Mouse (Mus musculus) c-Kit-positive CD71-negative TER-119-negative erythroid progenitor cells, embryonic 14.5 days (primary cell): ENCODE measurements at regions not wholly inside any gene's neighbourhood (a gene's known extent, or its start where the extent isn't known, plus 50 kb on each side); places are given as distances from the start of the nearest gene placed in this dataset.
A peak's percentile ranks its signal among the peaks of the same experiment; 100 is the strongest.
"Not testable (repeated sequence)": the region's sequence is repeated elsewhere in the genome, so short reads cannot be mapped to it uniquely, and the experiment has no call there.

ENCODE experiments used
- DNase-seq: peaks from one replicate; pipeline ENCODE4 v3.0.0-alpha.2; 2013; ENCODE audit warnings: low read depth

GRCm38 (mm10) chr8:37048912-37049692, 55.7 kb downstream of the AI429214 start:
- no peak for DNase-seq

DNA sequence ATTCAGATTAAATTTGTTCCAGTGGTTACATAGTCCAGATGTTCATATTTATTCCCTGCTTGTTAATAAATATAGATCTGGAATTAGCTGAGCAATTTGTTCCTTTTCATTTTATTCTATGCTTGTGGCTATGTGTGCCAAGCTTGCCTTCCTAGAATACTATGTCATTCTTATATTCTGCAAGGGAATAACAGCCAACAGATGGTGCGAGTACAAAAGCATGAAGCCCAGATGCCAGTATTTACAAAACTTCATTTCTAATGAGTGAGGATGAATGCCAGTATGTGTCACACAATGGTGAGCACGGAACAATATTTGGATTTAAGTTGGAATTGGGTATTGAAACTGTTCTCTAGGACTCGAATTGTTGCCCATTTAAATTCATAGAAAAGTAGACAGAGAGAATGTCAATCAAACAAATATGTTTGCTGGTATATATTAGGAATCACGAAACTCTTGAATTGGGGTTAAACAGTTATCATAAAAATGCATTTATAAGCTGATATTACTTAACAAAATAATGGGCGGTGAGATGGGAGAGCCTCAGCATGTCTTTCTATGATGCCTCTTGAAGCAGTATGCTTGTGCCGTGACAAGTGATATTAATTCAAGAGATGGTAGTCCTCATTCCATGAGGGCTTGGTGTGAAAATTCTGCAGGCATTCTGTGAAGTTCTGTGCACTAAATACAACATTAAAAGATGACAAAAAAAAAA, 56.7 kb downstream of the AI429214 start:
- DNase-seq: no peak

GRCm38 (mm10) chr8:37050684-37051028, 57.3 kb downstream of the AI429214 start:
- DNase-seq: no peak

DNA sequence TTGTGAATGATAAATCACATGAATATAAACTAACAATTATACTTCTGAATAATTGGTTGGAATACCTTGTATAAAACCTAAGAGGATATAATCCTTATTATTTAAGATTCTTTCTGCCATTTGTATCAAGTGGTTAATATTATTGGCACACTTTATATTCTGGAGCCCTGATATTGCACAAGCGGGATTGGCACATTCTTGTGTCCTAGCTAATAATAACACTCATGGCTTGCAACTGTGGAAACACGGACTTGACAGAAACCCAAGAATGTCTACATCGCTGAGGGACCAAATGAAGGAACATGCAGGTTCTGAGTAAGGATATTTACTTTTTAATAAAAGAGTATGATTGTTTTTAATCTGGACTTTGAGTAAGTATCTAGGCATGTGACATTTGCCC, 63.0 kb downstream of the AI429214 start:
- no peak for DNase-seq

DNA sequence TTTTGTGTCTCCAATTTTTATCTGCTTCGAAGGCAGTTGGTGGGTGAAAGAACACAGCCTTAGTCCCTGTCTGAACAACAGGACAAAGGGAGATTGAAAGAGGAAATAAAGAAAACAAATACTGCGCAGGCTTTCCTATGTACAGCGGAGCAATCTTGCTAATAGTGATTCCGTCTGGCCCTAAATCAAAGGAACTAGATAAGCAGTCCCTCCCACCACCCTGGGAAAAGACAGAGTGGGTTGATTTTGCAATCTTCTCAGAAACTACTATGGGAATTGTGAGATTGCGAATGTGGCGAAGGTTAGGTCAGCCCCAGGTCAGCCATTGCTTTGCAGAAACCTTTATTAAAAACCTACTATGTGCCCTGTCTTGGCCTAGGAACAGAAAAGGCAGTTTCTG, 65.0 kb downstream of the AI429214 start:
- no peak for DNase-seq

DNA sequence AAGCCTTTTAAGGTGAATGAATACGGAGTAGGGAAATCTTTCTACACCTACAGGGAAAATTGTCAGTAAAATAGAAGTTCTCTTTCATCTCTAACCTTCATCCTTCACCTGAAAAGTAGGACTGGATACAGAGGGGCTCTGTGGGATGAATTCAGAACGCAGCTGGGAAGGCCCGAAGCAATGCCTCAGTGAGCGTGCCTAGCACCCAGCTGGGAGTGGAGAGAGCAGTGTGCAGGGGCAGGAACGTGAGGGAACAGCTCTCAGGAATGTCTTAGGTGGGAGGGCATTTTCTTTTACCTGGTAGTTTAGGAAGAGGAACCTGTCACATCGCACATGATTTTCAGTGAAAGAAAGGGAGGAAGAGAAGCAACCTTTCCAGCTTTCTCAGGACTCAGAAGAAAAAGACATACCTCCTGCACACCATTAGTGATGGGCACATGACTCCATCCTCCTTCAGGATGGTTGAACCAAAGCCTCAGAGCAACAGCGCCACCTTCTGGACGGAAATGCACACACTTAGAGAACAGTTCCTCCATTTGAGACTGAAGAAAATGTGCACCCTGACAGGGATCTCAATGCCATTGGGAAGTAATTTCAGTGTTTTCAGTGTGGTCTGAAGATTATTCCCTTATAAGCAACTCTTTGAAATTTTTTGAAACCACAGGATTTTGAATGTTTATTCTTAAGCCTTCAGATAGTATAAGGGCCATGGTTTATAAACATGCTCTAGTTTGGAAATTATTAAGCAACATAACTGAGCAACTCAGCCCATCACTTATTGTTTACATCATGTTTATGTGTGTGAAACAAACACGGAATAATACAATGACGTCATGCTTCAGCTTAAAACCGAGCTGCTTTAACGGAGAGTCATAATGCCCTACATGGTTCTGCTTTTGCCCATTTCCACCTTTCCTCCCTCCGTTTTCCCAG, 68.9 kb downstream of the AI429214 start:
- DNase-seq: peak; percentile 55

GRCm38 (mm10) chr8:37063764-37064331, 70.4 kb downstream of the AI429214 start:
- DNase-seq: peak; percentile 39

- DNase-seq: no peak
These were observed 79.5 kb downstream of the AI429214 start for GRCm38 (mm10) chr8:37072905-37073304.

DNA sequence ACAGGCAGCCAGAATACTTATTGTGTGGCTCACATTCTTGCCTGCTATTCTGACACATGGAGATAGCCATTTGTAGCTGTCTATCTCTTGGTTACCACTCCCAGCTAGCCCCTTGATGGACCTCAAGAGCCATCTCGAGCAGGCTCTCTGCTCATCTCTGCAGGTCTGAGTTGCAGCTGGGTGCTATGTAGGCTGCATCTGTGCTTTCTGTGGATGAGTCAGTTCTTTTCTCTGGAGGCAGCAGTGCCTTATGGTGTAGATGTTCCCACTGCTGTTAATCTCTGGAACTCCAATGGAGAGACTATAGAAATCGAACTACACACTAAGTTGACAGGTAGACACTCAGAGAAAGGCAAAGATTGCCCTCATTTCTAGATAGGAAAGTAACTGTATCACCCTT, 106.3 kb downstream of the AI429214 start:
- no peak for DNase-seq

GRCm38 (mm10) chr8:37112386-37112785, 119.0 kb downstream of the AI429214 start:
- not testable (repeated sequence) for DNase-seq

GRCm38 (mm10) chr8:37125834-37126233, 132.4 kb downstream of the AI429214 start:
- DNase-seq: no peak

DNA sequence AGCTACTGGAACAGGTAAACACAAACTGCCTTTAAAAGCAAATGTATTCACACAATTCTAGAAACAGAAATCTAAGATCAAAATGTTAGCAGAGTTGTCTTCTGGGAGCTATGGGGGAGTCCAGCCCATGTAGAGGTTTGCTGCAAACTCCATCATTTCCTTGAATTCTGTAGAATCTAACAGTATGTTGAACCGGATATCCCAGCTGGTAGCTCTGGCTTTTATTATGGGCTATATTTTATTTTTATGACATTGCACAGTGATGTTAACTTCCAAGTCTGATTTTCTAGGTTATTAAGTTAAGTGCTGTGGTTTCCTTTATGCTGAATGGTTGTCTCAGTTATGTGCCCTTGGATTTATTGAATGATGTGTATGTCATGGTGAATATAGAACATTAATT, 136.3 kb downstream of the AI429214 start:
- no peak for DNase-seq

GRCm38 (mm10) chr8:37131988-37132387, 138.6 kb downstream of the AI429214 start:
- DNase-seq: no peak

DNA sequence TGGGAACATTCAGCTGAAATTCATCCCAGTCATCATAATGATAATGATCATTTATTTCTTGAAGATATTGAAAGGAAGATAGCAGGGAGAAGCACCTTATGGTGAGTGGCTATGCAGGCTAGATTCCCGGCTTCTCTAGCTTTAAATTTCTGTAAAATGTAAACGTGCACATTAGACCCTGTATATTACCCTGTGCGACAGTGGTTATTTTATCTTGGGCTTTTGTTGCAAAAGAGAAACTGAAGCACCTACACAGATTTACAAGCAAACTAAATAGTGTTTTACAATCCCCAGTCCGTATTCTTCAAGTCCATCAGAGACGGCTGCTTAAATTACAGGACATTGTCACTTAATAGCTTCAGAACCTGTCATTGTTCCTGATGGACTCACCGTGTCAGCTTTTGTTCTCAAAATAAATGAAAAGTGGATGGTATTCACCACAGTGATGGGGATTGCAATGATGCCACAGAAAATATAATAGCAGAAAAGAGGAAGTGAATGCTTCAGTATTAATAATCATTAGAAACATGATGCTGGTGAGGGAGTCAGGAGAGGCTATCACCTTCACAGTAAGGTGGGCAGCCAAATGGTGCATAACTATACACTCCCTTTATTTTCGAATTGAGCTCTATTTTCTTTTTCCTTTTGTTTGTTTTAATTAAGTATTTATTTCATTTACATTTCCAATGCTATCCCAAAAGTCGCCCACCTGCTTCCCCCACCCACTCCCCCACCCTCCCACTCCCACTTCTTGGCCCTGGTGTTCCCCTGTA, 141.0 kb downstream of the AI429214 start:
- no peak for DNase-seq

GRCm38 (mm10) chr8:37150286-37150685, 156.9 kb downstream of the AI429214 start:
- DNase-seq: no peak

GRCm38 (mm10) chr8:37154361-37154760, 161.0 kb downstream of the AI429214 start:
- DNase-seq: no peak

DNA sequence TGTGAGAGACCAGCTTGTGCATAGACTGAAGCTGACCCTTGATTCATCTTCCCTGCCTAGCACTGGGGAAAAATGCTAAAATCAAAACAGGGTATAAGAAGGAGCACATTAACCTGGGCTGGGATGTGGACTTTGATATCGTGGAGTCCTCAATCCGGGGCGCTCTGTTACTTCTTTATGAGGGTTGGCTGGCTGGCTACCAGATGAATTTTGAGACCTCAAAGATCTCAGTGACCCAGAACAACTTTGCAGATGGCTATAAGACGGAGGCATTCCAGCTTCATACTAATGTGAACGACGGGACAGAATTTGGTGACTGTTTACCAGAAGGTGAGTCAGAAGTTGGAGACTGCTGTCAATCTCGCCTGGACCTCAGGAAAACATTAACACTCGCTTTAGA, 161.5 kb downstream of the AI429214 start:
- DNase-seq: no peak

GRCm38 (mm10) chr8:37159481-37159880, 166.1 kb downstream of the AI429214 start:
- DNase-seq: peak; percentile 10

DNA sequence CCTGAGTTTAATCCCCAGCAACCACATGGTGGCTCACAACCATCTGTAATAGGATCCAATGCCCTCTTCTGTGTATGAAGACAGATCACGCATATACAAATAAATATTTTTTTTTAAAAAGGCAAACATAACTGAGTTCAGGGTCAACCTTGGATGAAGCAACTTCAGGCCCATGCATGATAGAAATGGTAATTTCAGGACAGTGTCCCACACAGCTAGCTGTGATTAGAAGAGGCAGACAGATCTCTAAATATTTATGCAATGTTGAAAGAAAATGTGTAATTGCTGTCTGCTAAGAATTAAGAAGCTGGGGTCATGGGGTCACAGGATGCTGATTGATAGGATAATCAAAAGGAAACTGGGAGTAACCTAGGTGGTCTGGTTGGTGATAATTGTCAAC, 203.5 kb downstream of the AI429214 start:
- no peak for DNase-seq

DNA sequence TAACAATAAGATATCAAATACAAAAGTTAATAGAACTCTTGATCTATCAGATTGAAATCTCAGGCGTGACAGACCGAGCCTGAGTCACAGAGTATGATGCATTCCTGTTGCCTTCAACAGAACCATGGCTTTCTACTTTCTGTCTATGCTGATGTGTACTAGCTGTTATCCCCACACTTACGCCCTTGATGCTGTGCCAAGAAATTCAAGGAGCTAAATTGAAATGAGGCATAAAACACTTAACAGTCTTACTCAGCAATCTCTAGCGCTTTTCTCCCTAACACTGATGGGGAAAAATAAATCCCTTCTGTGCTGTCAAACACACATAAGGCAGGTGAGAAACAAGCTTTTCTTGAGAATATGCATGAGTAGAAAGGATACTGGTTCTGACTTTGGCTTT, 222.5 kb downstream of the AI429214 start:
- DNase-seq: no peak

DNA sequence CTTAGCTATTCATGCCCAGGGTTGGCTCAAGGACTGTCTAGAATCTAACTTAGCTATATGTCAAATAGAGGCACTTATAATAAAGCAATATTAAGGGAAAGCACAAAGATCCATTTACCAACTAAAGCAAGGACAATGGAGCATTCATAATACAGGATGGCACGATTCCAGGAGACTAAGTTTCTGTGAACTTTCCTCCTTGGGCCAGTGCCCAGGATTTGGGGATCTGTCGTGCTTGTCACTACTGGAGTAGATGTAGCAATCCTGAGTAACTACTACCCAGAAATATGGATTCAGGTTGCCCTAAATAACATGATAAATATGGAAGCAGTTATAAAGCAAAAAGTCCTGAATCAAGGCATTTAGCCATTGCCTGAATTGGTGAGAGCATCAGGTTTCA, 233.7 kb downstream of the AI429214 start:
- no peak for DNase-seq
